Mouse (Mus musculus) megakaryocyte-erythroid progenitor cell, adult 5 weeks (primary cell): ENCODE results near the gene Eif2s1. TPM values are rescaled to one million over a fixed set of nuclear protein-coding genes. Genes with fewer than 3 reads are reported as not detected.

Source experiments
- polyA plus RNA-seq: library from polyadenylated mRNA; stranded (reverse); fragments of >175 nt; gene quantifications from 2 replicates; pipeline ENCODE4 v1.2.3, GENCODE M21; 2012

Eif2s1 gene
- polyA plus RNA-seq: 28.3 and 29.1 TPM in 2 replicates

DNA sequence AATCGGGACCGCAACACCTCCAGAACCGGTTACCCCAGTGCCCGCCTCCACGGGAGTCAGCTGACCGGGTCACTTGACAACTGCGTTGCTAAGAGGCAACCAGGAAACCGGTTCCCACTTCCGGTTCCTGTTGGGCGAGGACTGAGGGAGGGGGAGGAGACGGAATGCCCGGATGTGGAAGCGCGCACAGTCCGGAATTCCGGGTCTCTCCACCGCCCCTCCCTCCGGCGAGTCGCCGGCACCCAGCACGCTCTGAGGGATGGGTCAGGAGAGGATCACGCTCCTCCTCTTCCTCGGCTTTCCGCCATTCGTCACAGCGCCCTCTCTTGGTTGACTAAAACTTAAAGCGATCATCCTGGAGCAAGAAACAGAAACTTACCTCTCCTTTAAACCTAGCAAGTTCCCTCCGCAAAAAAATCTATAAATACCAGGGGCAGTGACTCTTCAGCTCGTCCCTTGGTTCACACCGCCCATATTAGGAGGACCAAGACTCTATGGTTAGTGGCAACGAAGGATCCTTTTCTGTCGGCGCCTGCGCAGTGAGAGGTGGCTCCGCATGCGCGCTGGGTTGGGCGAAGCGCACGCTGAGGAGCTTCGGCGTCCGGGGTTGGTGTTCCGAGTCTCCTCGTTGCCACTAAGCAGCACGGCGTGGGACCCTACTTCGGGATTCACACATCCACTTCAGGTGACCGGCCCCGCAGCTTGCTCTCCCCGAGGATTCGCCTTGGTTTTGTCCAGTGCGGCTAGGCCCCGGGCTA is at the start of gene Eif2s1, which contains the start of gene Atp6v1d:
TSS of gene Eif2s1 (plus strand) at position 324 of the 758 bp plus-strand sequence.
TSS of gene Atp6v1d (minus strand) at position 143 of the 758 bp plus-strand sequence.

DNA sequence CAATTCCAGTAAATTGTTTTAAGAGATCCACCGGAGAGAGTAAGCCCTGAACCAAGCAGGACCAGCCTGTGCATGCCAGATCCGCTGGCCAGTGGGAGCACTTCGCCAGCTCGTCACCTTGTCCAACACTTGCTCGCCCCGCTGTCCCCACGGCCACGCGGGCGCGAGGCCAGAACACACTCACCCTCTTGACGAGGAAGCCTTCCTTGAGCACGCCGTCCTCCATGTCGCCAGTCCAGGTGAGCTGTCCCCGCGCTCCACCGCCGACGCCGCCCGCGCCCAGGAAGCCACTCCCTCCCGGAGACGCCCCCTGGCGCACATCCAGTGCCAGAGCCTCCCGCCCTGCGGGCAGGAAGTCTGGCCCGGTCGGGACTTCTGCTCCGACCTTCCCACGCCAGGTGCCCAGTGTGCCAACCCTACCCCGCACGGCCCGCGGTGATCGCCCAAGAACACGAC is 45.1 kb downstream of the Eif2s1 start, which contains the start of gene Plek2:
TSS of gene Plek2 (minus strand) at position 258 of the 456 bp plus-strand sequence.

Other genes with a start within 250 kb of the Eif2s1 start
- gene Fam71d, start 170.3 kb upstream of the Eif2s1 start, polyA plus RNA-seq: not detected in 2 replicates
- 0.56 and 0.86 TPM in 2 replicates for gene Mpp5, start 112.9 kb upstream of the Eif2s1 start, polyA plus RNA-seq
- gene Atp6v1d, start 181 bp upstream of the Eif2s1 start, polyA plus RNA-seq: 9.6 TPM in 2 replicates
- gene Plek2, start 45.1 kb downstream of the Eif2s1 start, polyA plus RNA-seq: 0.03 and 0.18 TPM in 2 replicates
- gene Tmem229b, start 145.8 kb downstream of the Eif2s1 start, polyA plus RNA-seq: 27.0 and 40.8 TPM in 2 replicates
- 0.05 and 0.13 TPM in 2 replicates for gene Plekhh1, start 167.3 kb downstream of the Eif2s1 start, polyA plus RNA-seq
- gene Pigh, start 227.8 kb downstream of the Eif2s1 start, polyA plus RNA-seq: 4.4 and 4.5 TPM in 2 replicates